Mouse (Mus musculus) stomach, embryonic 14.5 days (tissue): ENCODE results near the gene Usp42. TPM values are rescaled to one million over a fixed set of nuclear protein-coding genes. Genes with fewer than 3 reads are reported as not detected.
A peak's percentile ranks its signal among the peaks of the same experiment; 100 is the strongest.

Experiments used
- ATAC-seq: fragments of 200-750 bp; cut with Nextera tagmentation; 2 replicates; pipeline ENCODE4 v1.8.0; 2017; ENCODE audit warnings: low read depth, moderate TSS enrichment; ENCODE audit not compliant: insufficient number of reproducible peaks, insufficient read depth, low FRiP score
- H3K27ac ChIP-seq: fragments of 300-500 bp; sonication (generic); 2 replicates; pipeline ENCODE4 v1.5.1; 2014; ENCODE audit warnings: mild to moderate bottlenecking, low read length, moderate library complexity, mixed read lengths
- H3K27me3 ChIP-seq: fragments of 300-500 bp; sonication (generic); 2 replicates; pipeline ENCODE4 v1.6.1; 2014; ENCODE audit warnings: low read length, control low read depth, mixed read lengths; ENCODE audit not compliant: control insufficient read depth, insufficient read depth
- H3K36me3 ChIP-seq: fragments of 300-500 bp; sonication (generic); 2 replicates; pipeline ENCODE4 v1.6.1; 2014; ENCODE audit warnings: mild to moderate bottlenecking, control low read depth, low read length, moderate library complexity, mixed read lengths; ENCODE audit not compliant: control insufficient read depth, insufficient read depth
- H3K4me1 ChIP-seq: fragments of 300-500 bp; sonication (generic); 2 replicates; pipeline ENCODE4 v1.6.1; 2014; ENCODE audit warnings: low read length, control low read depth, mixed read lengths; ENCODE audit not compliant: control insufficient read depth, insufficient read depth
- H3K4me2 ChIP-seq: fragments of 300-500 bp; sonication (generic); replicated peaks from 2 replicates; pipeline ENCODE4 v1.6.1; 2014; ENCODE audit warnings: low read depth, low read length, control low read depth
- H3K4me3 ChIP-seq: fragments of 300-500 bp; sonication (generic); 2 replicates; pipeline ENCODE4 v1.5.1; 2014; ENCODE audit warnings: low read depth, low read length, control low read depth
- H3K9ac ChIP-seq: fragments of 300-500 bp; sonication (generic); replicated peaks from 2 replicates; pipeline ENCODE4 v1.6.1; 2014; ENCODE audit warnings: low read depth, mild to moderate bottlenecking, control low read depth, low read length, moderate library complexity, mixed read lengths
- H3K9me3 ChIP-seq: fragments of 300-500 bp; sonication (generic); 2 replicates; pipeline ENCODE4 v1.6.1; 2016; ENCODE audit warnings: low read depth, low read length, control low read depth; ENCODE audit not compliant: control insufficient read depth
- WGBS: fragments of 180-500 bp; shearing (Covaris S2); extraction: QIAGEN DNeasy Blood & Tissue Kit; methylation state at CpG from one replicate; pipeline ENCODE4 v1.1.7; 2014; 5-methylcytosine and 5-hydroxymethylcytosine counted together
- polyA plus RNA-seq: library from polyadenylated mRNA; unstranded; fragments of >200 nt; fragmentation: Nextera tagmentation; extraction: Ambion mirVana; gene quantifications from 2 replicates; pipeline ENCODE4 v1.2.1, GENCODE M21; 2014

Gene Usp42
- polyA plus RNA-seq, 1 experiment from 2014 or later, result 21.8 TPM

GRCm38 (mm10) chr5:143668884-143669283, 63.2 kb downstream of the Usp42 start:
- Histone ChIP-seq H3K4me2 (no peak overlapping the region), H3K4me1 (0 out of 2 replicates have a peak, but pooled peaks cover 3% of the 10 kb centered on the region), H3K4me3 (no peak overlapping the region), H3K9ac (no peak overlapping the region), H3K36me3 (no peaks in the 10 kb centered on the region), H3K27ac (no peak overlapping the region), H3K27me3 (no peaks in the 10 kb centered on the region), H3K9me3 (no peaks in the 10 kb centered on the region)
- WGBS, result 68% methylated on average over 2 of the region's 2 CpGs
- ATAC-seq, result no peak

GRCm38 (mm10) chr5:143666015-143666414, 66.1 kb downstream of the Usp42 start:
- Histone ChIP-seq H3K27ac (no peak overlapping the region), H3K4me1 (0 out of 2 replicates have a peak, but pooled peaks cover 5% of the 10 kb centered on the region), H3K36me3 (no peaks in the 10 kb centered on the region), H3K27me3 (no peaks in the 10 kb centered on the region), H3K9ac (no peak overlapping the region), H3K4me3 (no peak overlapping the region), H3K4me2 (no peak overlapping the region), H3K9me3 (no peaks in the 10 kb centered on the region)
- WGBS, result 100% methylated on average over 1 of the region's 1 CpGs
- no peak for ATAC-seq

- H3K36me3 ChIP-seq, result no peaks in the 10 kb centered on the region
- WGBS, result 68% methylated on average over 2 of the region's 2 CpGs
- no peak overlapping the region for H3K4me3 ChIP-seq
- no peaks in the 10 kb centered on the region for H3K9me3 ChIP-seq
- ATAC-seq, result no peak
- H3K27ac ChIP-seq, result no peak overlapping the region
- no peaks in the 10 kb centered on the region for H3K27me3 ChIP-seq
- no peak overlapping the region for H3K4me2 ChIP-seq
- 0 out of 2 replicates have a peak, but pooled peaks cover 5% of the 10 kb centered on the region for H3K4me1 ChIP-seq
- H3K9ac ChIP-seq, result no peak overlapping the region
Measured at GRCm38 (mm10) chr5:143665561-143665960, 66.5 kb downstream of the Usp42 start.

GRCm38 (mm10) chr5:143663074-143663687, 68.9 kb downstream of the Usp42 start:
- Histone ChIP-seq H3K4me1 (peaks cover 7% of the 10 kb centered on the region; the same call in 1 of the 2 replicates), H3K27me3 (no peaks in the 10 kb centered on the region), H3K4me3 (no peak overlapping the region), H3K9me3 (no peaks in the 10 kb centered on the region), H3K27ac (peak overlapping the region; percentile 45; the same call in 1 of the 2 replicates), H3K9ac (no peak overlapping the region), H3K4me2 (no peak overlapping the region), H3K36me3 (no peaks in the 10 kb centered on the region)
- WGBS, result 56% methylated on average over 7 of the region's 7 CpGs
- ATAC-seq, result no peak

Other genes starting within 250 kb of the Usp42 start
- gene Rac1, start 204.2 kb downstream of the Usp42 start, polyA plus RNA-seq, result 468 and 518 TPM in 2 replicates
- 50.9 and 52.6 TPM in 2 replicates for gene Cyth3, start 109.8 kb downstream of the Usp42 start, polyA plus RNA-seq
- 34.4 TPM in 2 replicates for gene Eif2ak1, start 85.5 kb upstream of the Usp42 start, polyA plus RNA-seq
- gene Ankrd61, start 165.4 kb upstream of the Usp42 start, polyA plus RNA-seq, result 0.36 and 0.38 TPM in 2 replicates
- gene Aimp2, start 177.6 kb upstream of the Usp42 start, polyA plus RNA-seq, result 94.9 and 95.8 TPM in 2 replicates
- 30.8 and 33.7 TPM in 2 replicates for gene Pms2, start 177.7 kb upstream of the Usp42 start, polyA plus RNA-seq
- 0.65 TPM in 1 of 2 replicates, not detected in the other for gene Gm42421, start 195.9 kb upstream of the Usp42 start, polyA plus RNA-seq
- gene Rsph10b, start 200.8 kb upstream of the Usp42 start, polyA plus RNA-seq, result 0.60 and 1.4 TPM in 2 replicates